Mouse (Mus musculus) neural tube, embryonic 15.5 days (tissue): ENCODE data around the gene Foxp4. TPM values are rescaled to one million over a fixed set of nuclear protein-coding genes. Genes with fewer than 3 reads are reported as not detected.

Source experiments
- ATAC-seq: fragments of 200-750 bp; cut with Nextera tagmentation; 2 replicates; pipeline ENCODE4 v1.8.0; 2017; ENCODE audit warnings: mild to moderate bottlenecking, moderate TSS enrichment, moderate library complexity; ENCODE audit not compliant: low FRiP score
- H3K27ac ChIP-seq: fragments of 300-500 bp; sonication (generic); replicated peaks from 2 replicates; pipeline ENCODE4 v1.5.1; 2015; ENCODE audit warnings: mild to moderate bottlenecking, inconsistent platforms
- H3K27me3 ChIP-seq: fragments of 300-500 bp; sonication (generic); replicated peaks from 2 replicates; pipeline ENCODE4 v1.6.1; 2015; ENCODE audit warnings: inconsistent platforms
- H3K36me3 ChIP-seq: fragments of 300-500 bp; sonication (generic); 2 replicates; pipeline ENCODE4 v1.6.1; 2015; ENCODE audit warnings: inconsistent platforms
- H3K4me1 ChIP-seq: fragments of 300-500 bp; sonication (generic); 2 replicates; pipeline ENCODE4 v1.6.1; 2015; ENCODE audit warnings: inconsistent platforms
- H3K4me2 ChIP-seq: fragments of 300-500 bp; sonication (generic); 2 replicates; pipeline ENCODE4 v1.6.1; 2015; ENCODE audit warnings: inconsistent platforms, mild to moderate bottlenecking, moderate library complexity
- H3K4me3 ChIP-seq: fragments of 300-500 bp; sonication (generic); replicated peaks from 2 replicates; pipeline ENCODE4 v1.5.1; 2015; ENCODE audit warnings: mild to moderate bottlenecking, inconsistent platforms
- H3K9ac ChIP-seq: fragments of 300-500 bp; sonication (generic); replicated peaks from 2 replicates; pipeline ENCODE4 v1.6.1; 2015; ENCODE audit warnings: mild to moderate bottlenecking, inconsistent platforms
- H3K9me3 ChIP-seq: fragments of 300-500 bp; sonication (generic); replicated peaks from 2 replicates; pipeline ENCODE4 v1.6.1; 2016; ENCODE audit warnings: inconsistent platforms
- WGBS: fragments of 180-500 bp; shearing (Covaris S2); methylation state at CpG from one replicate; pipeline ENCODE4 v1.1.7; 2015; ENCODE audit warnings: mixed read lengths; 5-methylcytosine and 5-hydroxymethylcytosine counted together
- polyA plus RNA-seq: library from polyadenylated mRNA; unstranded; fragments of >200 nt; fragmentation: Nextera tagmentation; extraction: Ambion mirVana; gene quantifications from 2 replicates; pipeline ENCODE4 v1.2.1, GENCODE M21; 2015

Foxp4 gene
- polyA plus RNA-seq, 1 experiment from 2014 or later, result 31.9 TPM

DNA sequence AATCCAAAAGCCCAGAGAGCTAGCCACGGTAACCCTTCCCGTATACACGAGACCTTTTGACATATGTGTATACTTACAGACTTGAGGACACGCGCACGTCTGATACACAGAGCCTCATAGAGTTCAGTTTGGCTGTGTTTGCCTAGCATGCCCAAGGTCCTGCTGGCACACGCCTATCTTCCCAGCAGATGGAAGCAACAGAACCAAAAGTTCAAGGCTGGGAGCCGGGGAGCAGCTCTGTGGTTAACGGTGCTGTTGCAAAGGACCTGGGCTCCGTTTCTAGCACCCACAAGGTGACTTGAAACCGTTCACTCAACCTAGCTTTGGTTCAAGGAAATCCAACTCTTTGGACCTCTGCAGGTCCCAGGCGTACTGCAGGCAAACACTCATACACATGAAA is 25.0 kb upstream of the Foxp4 start:
- ATAC-seq, result no peak
- Histone ChIP-seq H3K27me3 (peaks cover 26% of the 10 kb centered on the region), H3K36me3 (no peaks in the 10 kb centered on the region), H3K27ac (no peak overlapping the region), H3K4me2 (no peak overlapping the region), H3K9me3 (no peaks in the 10 kb centered on the region), H3K4me3 (no peak overlapping the region), H3K9ac (no peak overlapping the region), H3K4me1 (peaks cover 31% of the 10 kb centered on the region)
- WGBS, result 95% methylated on average over 12 of the region's 12 CpGs

GRCm38 (mm10) chr17:47948753-47949152 is 24.3 kb upstream of the Foxp4 start:
- H3K27me3 ChIP-seq, result peaks cover 28% of the 10 kb centered on the region
- H3K9me3 ChIP-seq, result no peaks in the 10 kb centered on the region
- H3K4me2 ChIP-seq, result no peak overlapping the region
- no peaks in the 10 kb centered on the region for H3K36me3 ChIP-seq
- WGBS, result 78% methylated on average over 5 of the region's 5 CpGs
- H3K4me3 ChIP-seq, result no peak overlapping the region
- H3K4me1 ChIP-seq, result peaks cover 31% of the 10 kb centered on the region
- H3K27ac ChIP-seq, result no peak overlapping the region
- no peak overlapping the region for H3K9ac ChIP-seq
- no peak for ATAC-seq

- ATAC-seq, result no peak
- WGBS, result 6% methylated on average over 14 of the region's 14 CpGs
- peaks cover 19% of the 10 kb centered on the region; the same call in 1 of the 2 replicates for H3K27me3 ChIP-seq
- no peak overlapping the region for H3K4me3 ChIP-seq
- no peak overlapping the region for H3K9ac ChIP-seq
- no peaks in the 10 kb centered on the region for H3K9me3 ChIP-seq
- no peak overlapping the region for H3K27ac ChIP-seq
- no peak overlapping the region for H3K4me2 ChIP-seq
- H3K4me1 ChIP-seq, result peaks cover 21% of the 10 kb centered on the region
- H3K36me3 ChIP-seq, result no peaks in the 10 kb centered on the region
Measured at GRCm38 (mm10) chr17:47946921-47947420, 22.5 kb upstream of the Foxp4 start.

- no peak for ATAC-seq
- Histone ChIP-seq H3K27ac (no peak overlapping the region), H3K9ac (no peak overlapping the region), H3K36me3 (no peaks in the 10 kb centered on the region), H3K27me3 (peaks cover 16% of the 10 kb centered on the region), H3K4me2 (no peak overlapping the region), H3K9me3 (no peaks in the 10 kb centered on the region), H3K4me1 (peaks cover 13% of the 10 kb centered on the region; the same call in 1 of the 2 replicates), H3K4me3 (no peak overlapping the region)
- 66% methylated on average over 3 of the region's 3 CpGs for WGBS
Measured at GRCm38 (mm10) chr17:47946111-47946510, 21.7 kb upstream of the Foxp4 start.

- H3K27me3 ChIP-seq, result peaks cover 12% of the 10 kb centered on the region
- no peak overlapping the region for H3K9ac ChIP-seq
- H3K4me2 ChIP-seq, result no peak overlapping the region
- H3K27ac ChIP-seq, result no peak overlapping the region
- ATAC-seq, result no peak
- peaks cover 11% of the 10 kb centered on the region; the same call in 1 of the 2 replicates for H3K4me1 ChIP-seq
- H3K36me3 ChIP-seq, result no peaks in the 10 kb centered on the region
- WGBS, result 43% methylated on average over 9 of the region's 9 CpGs
- no peaks in the 10 kb centered on the region for H3K9me3 ChIP-seq
- no peak overlapping the region for H3K4me3 ChIP-seq
Measured at GRCm38 (mm10) chr17:47943103-47943870, 18.8 kb upstream of the Foxp4 start.

DNA sequence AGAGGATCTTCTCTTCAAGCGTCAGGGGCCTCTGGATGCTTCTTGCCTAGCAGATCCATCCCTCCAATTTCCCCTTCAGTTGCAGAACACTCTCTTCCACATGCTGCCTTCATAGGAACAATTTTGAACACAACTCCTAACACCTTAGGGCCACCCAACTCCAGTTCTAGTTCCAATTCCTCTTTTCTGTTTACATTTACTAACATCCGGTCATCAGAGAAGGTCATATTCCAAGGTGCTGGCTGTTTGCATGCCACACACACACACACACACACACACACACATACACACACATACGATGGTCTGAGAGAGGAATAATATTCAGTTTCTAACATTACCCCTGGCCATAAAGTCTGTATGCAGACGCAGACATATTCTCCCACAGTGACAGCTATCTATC is 17.6 kb upstream of the Foxp4 start:
- no peak overlapping the region for H3K27ac ChIP-seq
- H3K9ac ChIP-seq, result no peak overlapping the region
- H3K4me1 ChIP-seq, result peaks cover 7% of the 10 kb centered on the region; the same call in 1 of the 2 replicates
- no peak overlapping the region for H3K4me2 ChIP-seq
- no peaks in the 10 kb centered on the region for H3K36me3 ChIP-seq
- H3K4me3 ChIP-seq, result no peak overlapping the region
- ATAC-seq, result no peak
- no peaks in the 10 kb centered on the region for H3K9me3 ChIP-seq
- H3K27me3 ChIP-seq, result peaks cover 15% of the 10 kb centered on the region
- 83% methylated on average over 4 of the region's 4 CpGs for WGBS

GRCm38 (mm10) chr17:47938839-47939238 is 14.4 kb upstream of the Foxp4 start:
- 80% methylated on average over 6 of the region's 6 CpGs for WGBS
- H3K9ac ChIP-seq, result no peak overlapping the region
- no peak overlapping the region for H3K27ac ChIP-seq
- no peak for ATAC-seq
- peaks cover 3% of the 10 kb centered on the region; the same call in 1 of the 2 replicates for H3K4me1 ChIP-seq
- no peaks in the 10 kb centered on the region for H3K9me3 ChIP-seq
- H3K27me3 ChIP-seq, result peaks cover 4% of the 10 kb centered on the region; the same call in 1 of the 2 replicates
- no peak overlapping the region for H3K4me3 ChIP-seq
- no peak overlapping the region for H3K4me2 ChIP-seq
- H3K36me3 ChIP-seq, result no peaks in the 10 kb centered on the region

- Histone ChIP-seq H3K27me3 (peaks cover 4% of the 10 kb centered on the region; the same call in 1 of the 2 replicates), H3K36me3 (no peaks in the 10 kb centered on the region), H3K4me1 (peaks cover 1% of the 10 kb centered on the region; the same call in 1 of the 2 replicates), H3K9me3 (no peaks in the 10 kb centered on the region), H3K27ac (no peak overlapping the region), H3K4me2 (no peak overlapping the region), H3K9ac (no peak overlapping the region), H3K4me3 (no peak overlapping the region)
- no peak for ATAC-seq
- WGBS, result 46% methylated on average over 10 of the region's 10 CpGs
Measured at GRCm38 (mm10) chr17:47937926-47938600, 13.6 kb upstream of the Foxp4 start.

DNA sequence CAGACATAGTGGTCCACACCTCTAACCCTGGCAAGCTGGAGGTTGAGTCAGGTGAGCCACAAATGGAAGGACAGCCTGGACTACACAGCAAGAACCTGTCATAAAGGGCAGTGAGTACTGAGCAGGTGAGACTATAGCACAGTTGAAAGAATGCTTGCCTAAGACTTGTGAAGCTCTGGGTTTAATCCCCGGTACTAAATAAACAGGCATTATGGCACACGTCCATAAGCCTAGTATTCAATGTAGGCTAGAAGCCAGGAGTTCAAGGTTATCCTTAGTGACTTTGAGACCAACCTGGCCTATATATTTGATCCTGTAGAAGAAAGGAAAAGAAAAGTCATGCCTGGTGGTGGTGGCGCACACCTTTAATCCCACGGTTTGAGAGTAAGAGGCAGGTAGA is 12.1 kb upstream of the Foxp4 start:
- Histone ChIP-seq H3K4me2 (no peak overlapping the region), H3K4me3 (no peak overlapping the region), H3K27me3 (peaks cover 4% of the 10 kb centered on the region; the same call in 1 of the 2 replicates), H3K9me3 (no peaks in the 10 kb centered on the region), H3K9ac (no peak overlapping the region), H3K36me3 (no peaks in the 10 kb centered on the region), H3K27ac (no peak overlapping the region), H3K4me1 (no peaks in the 10 kb centered on the region)
- no peak for ATAC-seq
- 95% methylated on average over 4 of the region's 4 CpGs for WGBS

DNA sequence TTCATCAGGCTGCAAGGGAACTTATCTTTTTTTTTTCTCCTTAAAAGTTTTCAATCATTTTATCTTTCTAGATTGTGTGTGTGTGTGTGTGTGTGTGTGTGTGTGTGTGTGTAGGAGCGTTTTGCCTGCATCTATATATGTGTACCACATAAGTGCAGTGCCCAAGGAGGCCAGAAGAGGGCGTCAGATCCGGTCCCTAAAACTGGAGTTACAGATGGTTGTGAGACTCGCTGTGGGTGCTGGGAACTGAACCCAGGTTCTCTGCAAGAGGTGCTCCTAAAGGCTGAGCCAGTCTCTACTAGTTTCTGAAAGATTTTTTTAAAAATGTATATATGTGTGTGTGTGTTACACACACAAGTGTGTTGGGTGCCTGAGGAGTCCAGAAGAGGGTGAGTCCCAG is 5.0 kb upstream of the Foxp4 start:
- H3K4me2 ChIP-seq, result no peak overlapping the region
- no peak overlapping the region for H3K4me3 ChIP-seq
- no peaks in the 10 kb centered on the region for H3K36me3 ChIP-seq
- H3K9ac ChIP-seq, result no peak overlapping the region
- peaks cover 24% of the 10 kb centered on the region for H3K27me3 ChIP-seq
- H3K4me1 ChIP-seq, result peaks cover 10% of the 10 kb centered on the region
- no peak for ATAC-seq
- 90% methylated on average over 4 of the region's 4 CpGs for WGBS
- H3K27ac ChIP-seq, result no peak overlapping the region
- H3K9me3 ChIP-seq, result no peaks in the 10 kb centered on the region

- H3K27ac ChIP-seq, result no peak overlapping the region
- H3K4me2 ChIP-seq, result peak overlapping the region; percentile 99; the same call in 1 of the 2 replicates
- H3K9me3 ChIP-seq, result no peaks in the 10 kb centered on the region
- no peaks in the 10 kb centered on the region for H3K36me3 ChIP-seq
- no peak overlapping the region for H3K4me3 ChIP-seq
- no peak overlapping the region for H3K9ac ChIP-seq
- 30% methylated on average over 10 of the region's 10 CpGs for WGBS
- peaks cover 40% of the 10 kb centered on the region for H3K4me1 ChIP-seq
- H3K27me3 ChIP-seq, result peaks cover 34% of the 10 kb centered on the region
- ATAC-seq, result no peak
Measured at GRCm38 (mm10) chr17:47925988-47926387, 1.5 kb upstream of the Foxp4 start.
